Comparison of ENCODE assay signal across 8 mouse cellular contexts in genomic region chr2:121480498-121480897, GRCm38 (mm10). TPM values are rescaled to one million over a fixed set of nuclear protein-coding genes. Genes with fewer than 3 reads are reported as not detected.
DNase-seq lines count a peak whose midpoint lies in the region; ATAC-seq and TF ChIP-seq lines count a peak whose summit lies in the region.

No protein-coding gene starts in this region.

- H3K9me3 ChIP-seq in forebrain, postnatal 0 days (ENCODE audit: low read length): no peaks in the 10 kb centered on the region
- no peaks in the 10 kb centered on the region for H3K9me3 ChIP-seq in forebrain, embryonic 13.5 days (replicated peaks)

- TF ChIP-seq POLR2A in liver, adult 2 months (IDR thresholded peaks at IDR 0.05; ENCODE audit: extremely low read depth, insufficient read depth, low read length): no peak

- no peak for ATAC-seq in forebrain, postnatal 0 days
- no peak for ATAC-seq in forebrain, embryonic 13.5 days

- 70% methylated on average over 3 of the region's 3 CpGs for WGBS in forebrain, postnatal 0 days
- WGBS in forebrain, embryonic 13.5 days: 55% methylated on average over 3 of the region's 3 CpGs
- 54% methylated on average over 3 of the region's 3 CpGs for WGBS in liver, adult 2 months

- TF ChIP-seq CTCF in forebrain, postnatal 0 days (IDR thresholded peaks at IDR 0.05; ENCODE audit: low read depth): peak; percentile 35
- TF ChIP-seq CTCF in liver, adult 2 months (IDR thresholded peaks at IDR 0.05; ENCODE audit: low read depth, low read length): peak; percentile 90

- H3K9ac ChIP-seq in forebrain, postnatal 0 days: no peak overlapping the region
- H3K9ac ChIP-seq in forebrain, embryonic 13.5 days: no peak overlapping the region
- no peak overlapping the region for H3K9ac ChIP-seq in liver, adult 2 months (ENCODE audit: low read depth, low read length)

- no peaks in the 10 kb centered on the region for H3K27me3 ChIP-seq in forebrain, postnatal 0 days (ENCODE audit: insufficient read depth, low read length)
- H3K27me3 ChIP-seq in forebrain, embryonic 13.5 days: no peaks in the 10 kb centered on the region
- no peaks in the 10 kb centered on the region for H3K27me3 ChIP-seq in liver, adult 2 months (ENCODE audit: control insufficient read depth, insufficient read depth, low read length)

- H3K4me2 ChIP-seq in forebrain, postnatal 0 days (ENCODE audit: low read depth): no peak overlapping the region
- H3K4me2 ChIP-seq in forebrain, embryonic 13.5 days: no peak overlapping the region

- DNase-seq in forebrain, postnatal 0 days: no peak
- DNase-seq in 3T3-L1 (ENCODE audit: low read depth, low spot score): peak; percentile 78
- peak; percentile 66 for DNase-seq in adrenal gland, postnatal 14 days
- peak; percentile 45 for DNase-seq in liver, adult 2 months (ENCODE audit: extremely low read depth, low read depth, low spot score)
- DNase-seq in spleen, postnatal 4 days (ENCODE audit: low spot score in 2 of 2): peak; percentile 35 to 67
- no peak for DNase-seq in right cerebral cortex, adult 2 months (ENCODE audit: low spot score in 2 of 2)
- DNase-seq in right cerebral cortex, postnatal 14 days: no peak

- H3K27ac ChIP-seq in forebrain, postnatal 0 days (ENCODE audit: low read depth, low read length): no peak overlapping the region
- H3K27ac ChIP-seq in forebrain, embryonic 13.5 days: no peak overlapping the region
- no peak overlapping the region for H3K27ac ChIP-seq in liver, adult 2 months (replicated peaks; ENCODE audit: insufficient read depth, low read depth, low read length)

- no peaks in the 10 kb centered on the region for H3K36me3 ChIP-seq in forebrain, postnatal 0 days (ENCODE audit: insufficient read depth)
- no peaks in the 10 kb centered on the region for H3K36me3 ChIP-seq in forebrain, embryonic 13.5 days (ENCODE audit: poor library complexity, severe bottlenecking)
- H3K36me3 ChIP-seq in liver, adult 2 months (ENCODE audit: control insufficient read depth, insufficient read depth, low read length): no peaks in the 10 kb centered on the region

- H3K79me2 ChIP-seq in liver, adult 2 months (ENCODE audit: control insufficient read depth, insufficient read depth, low read length): no peaks in the 10 kb centered on the region

- no peaks in the 10 kb centered on the region for H3K4me1 ChIP-seq in forebrain, postnatal 0 days (ENCODE audit: insufficient read depth)
- no peaks in the 10 kb centered on the region for H3K4me1 ChIP-seq in forebrain, embryonic 13.5 days
- no peaks in the 10 kb centered on the region for H3K4me1 ChIP-seq in liver, adult 2 months (ENCODE audit: control insufficient read depth, insufficient read depth, low read length)

- H3K4me3 ChIP-seq in forebrain, postnatal 0 days (ENCODE audit: low read depth, low read length): no peak overlapping the region
- no peak overlapping the region for H3K4me3 ChIP-seq in forebrain, embryonic 13.5 days
- no peak overlapping the region for H3K4me3 ChIP-seq in liver, adult 2 months (ENCODE audit: insufficient read depth, low read depth, low read length)

RNA-seq across cellular contexts. Expression of gene Mfap1b, which starts 6.6 kb away (rescaled TPM):
- total RNA-seq in forebrain, postnatal 0 days (2014; rRNA removed): 34.5 and 36.4 TPM in 2 replicates
- 44.6 and 58.4 TPM in 2 replicates for polyA plus RNA-seq in forebrain, postnatal 0 days (2015; fragmentation: Nextera tagmentation; extraction: Ambion mirVana)
- 70.7 and 71.7 TPM in 2 replicates for polyA plus RNA-seq in forebrain, embryonic 13.5 days (2015; fragmentation: Nextera tagmentation; extraction: Ambion mirVana)
- 32.0 and 32.1 TPM in 2 replicates for total RNA-seq in adrenal gland, postnatal 14 days (2021)
- total RNA-seq in liver, adult 2 months (2014; rRNA removed): 7.4 and 9.0 TPM in 2 replicates
- polyA plus RNA-seq in liver, adult 2 months (2012; rRNA removed): 1.4 and 1.7 TPM in 2 replicates

RNA-seq across cellular contexts. Expression of gene Serinc4, which starts 23.9 kb away (rescaled TPM):
- 3.1 and 6.2 TPM in 2 replicates for total RNA-seq in forebrain, postnatal 0 days (2014; rRNA removed)
- polyA plus RNA-seq in forebrain, postnatal 0 days (2015; fragmentation: Nextera tagmentation; extraction: Ambion mirVana): 1.2 and 1.8 TPM in 2 replicates
- 0.90 and 0.92 TPM in 2 replicates for polyA plus RNA-seq in forebrain, embryonic 13.5 days (2015; fragmentation: Nextera tagmentation; extraction: Ambion mirVana)
- total RNA-seq in adrenal gland, postnatal 14 days (2021): 0.53 TPM in 1 of 2 replicates, not detected in the other
- total RNA-seq in liver, adult 2 months (2014; rRNA removed): not detected in 2 replicates
- 0.11 TPM in 2 replicates for polyA plus RNA-seq in liver, adult 2 months (2012; rRNA removed)

RNA-seq across cellular contexts. Expression of gene Mfap1a, which starts 26.0 kb away (rescaled TPM):
- 16.1 and 25.7 TPM in 2 replicates for total RNA-seq in forebrain, postnatal 0 days (2014; rRNA removed)
- polyA plus RNA-seq in forebrain, postnatal 0 days (2015; fragmentation: Nextera tagmentation; extraction: Ambion mirVana): 12.8 and 20.4 TPM in 2 replicates
- polyA plus RNA-seq in forebrain, embryonic 13.5 days (2015; fragmentation: Nextera tagmentation; extraction: Ambion mirVana): 33.4 and 35.1 TPM in 2 replicates
- total RNA-seq in adrenal gland, postnatal 14 days (2021): 28.2 and 29.6 TPM in 2 replicates
- 6.6 and 9.7 TPM in 2 replicates for total RNA-seq in liver, adult 2 months (2014; rRNA removed)
- 1.2 TPM in 2 replicates for polyA plus RNA-seq in liver, adult 2 months (2012; rRNA removed)

RNA-seq across cellular contexts. Expression of gene Wdr76, which starts 26.0 kb away (rescaled TPM):
- 4.7 and 5.1 TPM in 2 replicates for total RNA-seq in forebrain, postnatal 0 days (2014; rRNA removed)
- polyA plus RNA-seq in forebrain, postnatal 0 days (2015; fragmentation: Nextera tagmentation; extraction: Ambion mirVana): 0.88 and 1.5 TPM in 2 replicates
- polyA plus RNA-seq in forebrain, embryonic 13.5 days (2015; fragmentation: Nextera tagmentation; extraction: Ambion mirVana): 11.6 and 13.5 TPM in 2 replicates
- total RNA-seq in adrenal gland, postnatal 14 days (2021): 7.4 and 7.6 TPM in 2 replicates
- total RNA-seq in liver, adult 2 months (2014; rRNA removed): 1.5 and 2.1 TPM in 2 replicates
- polyA plus RNA-seq in liver, adult 2 months (2012; rRNA removed): 0.70 and 1.2 TPM in 2 replicates

RNA-seq across cellular contexts. Expression of gene Hypk, which starts 27.4 kb away (rescaled TPM):
- 16.8 and 22.0 TPM in 2 replicates for total RNA-seq in forebrain, postnatal 0 days (2014; rRNA removed)
- polyA plus RNA-seq in forebrain, postnatal 0 days (2015; fragmentation: Nextera tagmentation; extraction: Ambion mirVana): 114 and 121 TPM in 2 replicates
- 115 and 122 TPM in 2 replicates for polyA plus RNA-seq in forebrain, embryonic 13.5 days (2015; fragmentation: Nextera tagmentation; extraction: Ambion mirVana)
- 41.8 and 48.5 TPM in 2 replicates for total RNA-seq in adrenal gland, postnatal 14 days (2021)
- 21.1 and 27.4 TPM in 2 replicates for total RNA-seq in liver, adult 2 months (2014; rRNA removed)
- 3.5 and 4.8 TPM in 2 replicates for polyA plus RNA-seq in liver, adult 2 months (2012; rRNA removed)

Comparison
In these comparisons a context has a peak if more than half of its experiments do, and no peak if none do; other contexts are left out.
1. DNase-seq: peak in 3T3-L1 (single experiment), adrenal gland, postnatal 14 days (single experiment), liver, adult 2 months (single experiment) and spleen, postnatal 4 days (2 of 2); none in forebrain, postnatal 0 days (single experiment), right cerebral cortex, adult 2 months (0 of 2) and right cerebral cortex, postnatal 14 days (single experiment).